Mouse (Mus musculus) C2C12 (cell line): ENCODE results near the gene Tbc1d22a.
"Not testable (repeated sequence)": the region's sequence is repeated elsewhere in the genome, so short reads cannot be mapped to it uniquely, and the experiment has no call there.

Experiments used
- CTCF ChIP-seq: IDR thresholded peaks from one replicate; pipeline ENCODE4 v1.5.1; 2011; ENCODE audit not compliant: control insufficient read depth, insufficient read depth, insufficient read length
- FOSL1 ChIP-seq: IDR thresholded peaks from one replicate; pipeline ENCODE4 v1.8.0; 2011; ENCODE audit warnings: mild to moderate bottlenecking, low read length; ENCODE audit not compliant: poor library complexity, insufficient read depth, severe bottlenecking
- MAX ChIP-seq: IDR thresholded peaks from one replicate; pipeline ENCODE4 v1.6.1; 2011; ENCODE audit warnings: mild to moderate bottlenecking, control low read depth
- MYOD1 ChIP-seq: IDR thresholded peaks from one replicate; pipeline ENCODE4 v1.6.1; 2011; ENCODE audit warnings: low read depth; ENCODE audit not compliant: control insufficient read depth, insufficient read length
- USF1 ChIP-seq: IDR thresholded peaks from one replicate; pipeline ENCODE4 v1.6.1; 2011; ENCODE audit warnings: low read depth, mild to moderate bottlenecking, control low read depth, moderate library complexity

GRCm38 (mm10) chr15:86216641-86217040, 2.4 kb downstream of the Tbc1d22a start:
- not testable (repeated sequence) for TF ChIP-seq CTCF, MAX, MYOD1, USF1, FOSL1
